Mouse (Mus musculus) MEL (cell line): ENCODE measurements around the gene Rabgap1l.

Experiments used
- CTCF ChIP-seq, 3 experiments: IDR thresholded peaks in 2 of 3; conservative IDR thresholded peaks in 1 of 3; 2 replicates each; pipeline ENCODE4 v1.5.1; 2011 to 2012; ENCODE audit warnings: low read length in 3 of 3, low read depth in 2 of 3, mild to moderate bottlenecking in 2 of 3, improper control_type of control experiment in 1 of 3, inconsistent platforms in 1 of 3, mixed read lengths in 1 of 3, moderate library complexity in 1 of 3; ENCODE audit not compliant: control insufficient read depth in 1 of 3, insufficient read depth in 1 of 3, poor library complexity in 1 of 3, severe bottlenecking in 1 of 3
- E2F4 ChIP-seq: IDR thresholded peaks from 2 replicates; pipeline ENCODE4 v1.6.1; 2011; ENCODE audit warnings: low read depth, low read length, improper control_type of control experiment, borderline replicate concordance
- HCFC1 ChIP-seq: IDR thresholded peaks from 2 replicates; pipeline ENCODE4 v1.6.1; 2012; ENCODE audit warnings: low read depth, mild to moderate bottlenecking, inconsistent platforms, low read length, improper control_type of control experiment, moderate library complexity
- POLR2A ChIP-seq, 2 experiments: IDR thresholded peaks; 2 replicates each; pipeline ENCODE4 v1.6.1; 2011 to 2012; ENCODE audit warnings: low read length in 2 of 2, mild to moderate bottlenecking in 2 of 2, control low read depth in 1 of 2, improper control_type of control experiment in 1 of 2, low read depth in 1 of 2, moderate library complexity in 1 of 2; ENCODE audit not compliant: control insufficient read depth in 1 of 2, insufficient read depth in 1 of 2, poor library complexity in 1 of 2
- USF1 ChIP-seq: IDR thresholded peaks from 2 replicates; pipeline ENCODE4 v1.6.1; 2014; ENCODE audit warnings: low read depth, mild to moderate bottlenecking, inconsistent platforms, low read length, improper control_type of control experiment, moderate library complexity

DNA sequence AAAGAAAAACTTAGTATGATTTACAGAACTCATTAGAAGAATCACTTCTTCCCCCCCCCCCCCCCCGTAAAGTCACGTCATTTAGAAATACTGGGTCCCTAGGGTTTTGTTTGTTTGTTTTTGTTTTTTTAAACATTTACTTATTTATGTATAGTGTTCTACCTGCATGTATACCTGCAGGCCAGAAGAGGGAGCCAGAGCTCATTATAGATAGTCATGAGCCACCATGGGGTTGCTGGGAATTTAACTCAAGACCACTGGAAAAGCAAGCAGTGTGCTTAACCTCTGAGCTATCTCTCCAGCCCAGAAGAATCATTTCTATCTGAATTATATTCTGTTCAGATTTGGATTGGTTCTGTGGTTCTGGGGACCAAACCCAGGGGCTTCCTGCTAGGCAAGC, 539.9 kb downstream of the Rabgap1l start:
- TF ChIP-seq E2F4 (no peak), HCFC1 (no peak), POLR2A (IDR thresholded peaks at IDR 0.05; ENCODE audit: control insufficient read depth in 1 of 2, insufficient read depth in 1 of 2, low read depth in 1 of 2, low read length in 2 of 2, poor library complexity in 1 of 2) (no peak), CTCF (IDR thresholded peaks at IDR 0.05 in 2 of 3, conservative IDR thresholded peaks at IDR 0.05 in 1 of 3; ENCODE audit: control insufficient read depth in 1 of 3, insufficient read depth in 1 of 3, low read depth in 2 of 3, low read length in 3 of 3, poor library complexity in 1 of 3, severe bottlenecking in 1 of 3) (peak; percentile 25 to 63 (median 25); a peak in 4 of 6 replicates), USF1 (no peak)
